Mouse (Mus musculus): ENCODE measurements around the gene Rpl5.
"Not testable (repeated sequence)": the region's sequence is repeated elsewhere in the genome, so short reads cannot be mapped to it uniquely, and the experiment has no call there.

Gene Rpl5

GRCm38 (mm10) chr5:107896265-107896664 is 4.0 kb upstream of the Rpl5 start:
- DNase-seq (ENCODE audit: low read depth, low spot score), result no peak

- no peak for DNase-seq (ENCODE audit: low read depth, low spot score)
Measured at GRCm38 (mm10) chr5:107901014-107901615, 813 bp downstream of the Rpl5 start.

- DNase-seq (ENCODE audit: low read depth, low spot score), result no peak
Measured at GRCm38 (mm10) chr5:107904325-107904724, 4.0 kb downstream of the Rpl5 start.

- no peak for DNase-seq (ENCODE audit: low read depth, low spot score)
Measured at GRCm38 (mm10) chr5:107908514-107909110, 8.3 kb downstream of the Rpl5 start.

- DNase-seq (ENCODE audit: low read depth, low spot score), result no peak
Measured at GRCm38 (mm10) chr5:107909668-107910067, 9.4 kb downstream of the Rpl5 start.

- no peak for DNase-seq (ENCODE audit: low read depth, low spot score)
Measured at GRCm38 (mm10) chr5:107910084-107910616, 9.8 kb downstream of the Rpl5 start.

- no peak for DNase-seq (ENCODE audit: low read depth, low spot score)
Measured at GRCm38 (mm10) chr5:107911012-107911411, 10.7 kb downstream of the Rpl5 start.

- DNase-seq (ENCODE audit: low read depth, low spot score), result no peak
Measured at GRCm38 (mm10) chr5:107915280-107915679, 15.0 kb downstream of the Rpl5 start.

GRCm38 (mm10) chr5:107921400-107922252 is 21.3 kb downstream of the Rpl5 start:
- DNase-seq (ENCODE audit: low read depth, low spot score), result peak; percentile 75

GRCm38 (mm10) chr5:107922836-107923235 is 22.5 kb downstream of the Rpl5 start:
- no peak for DNase-seq (ENCODE audit: low read depth, low spot score)

GRCm38 (mm10) chr5:107924564-107924963 is 24.3 kb downstream of the Rpl5 start:
- DNase-seq (ENCODE audit: low read depth, low spot score), result no peak

- no peak for DNase-seq (ENCODE audit: low read depth, low spot score)
Measured at GRCm38 (mm10) chr5:107926550-107927249, 26.4 kb downstream of the Rpl5 start.

GRCm38 (mm10) chr5:107932556-107932955 is 32.3 kb downstream of the Rpl5 start:
- DNase-seq (ENCODE audit: low read depth, low spot score), result no peak

GRCm38 (mm10) chr5:107933202-107933974 is 33.1 kb downstream of the Rpl5 start:
- peak; percentile 43 for DNase-seq (ENCODE audit: low read depth, low spot score)

GRCm38 (mm10) chr5:107934770-107935543 is 34.7 kb downstream of the Rpl5 start:
- DNase-seq (ENCODE audit: low read depth, low spot score), result no peak

GRCm38 (mm10) chr5:107936625-107937389 is 36.5 kb downstream of the Rpl5 start:
- no peak for DNase-seq (ENCODE audit: low read depth, low spot score)

- DNase-seq (ENCODE audit: low read depth, low spot score), result not testable (repeated sequence)
Measured at GRCm38 (mm10) chr5:107938483-107938882, 38.2 kb downstream of the Rpl5 start.

- no peak for DNase-seq (ENCODE audit: low read depth, low spot score)
Measured at GRCm38 (mm10) chr5:107938886-107939285, 38.6 kb downstream of the Rpl5 start.

- no peak for DNase-seq (ENCODE audit: low read depth, low spot score)
Measured at GRCm38 (mm10) chr5:107939701-107940100, 39.4 kb downstream of the Rpl5 start.

All from mesoderm, embryonic 11.5 days (tissue).